Mouse (Mus musculus): ENCODE measurements around the gene Obscn. TPM values are rescaled to one million over a fixed set of nuclear protein-coding genes. Genes with fewer than 3 reads are reported as not detected.

The Obscn gene
- polyA plus RNA-seq, 1 experiment from 2014 or later, result 0.75 TPM

GRCm38 (mm10) chr11:58967346-58967745 lies 168.9 kb downstream of the Obscn start:
- Histone ChIP-seq H3K4me1 (ENCODE audit: control insufficient read depth, insufficient read depth, low read length) (no peaks in the 10 kb centered on the region), H3K27ac (ENCODE audit: low read length) (no peak overlapping the region), H3K4me2 (replicated peaks; ENCODE audit: low read depth, low read length) (no peak overlapping the region), H3K9ac (replicated peaks; ENCODE audit: low read depth, low read length) (no peak overlapping the region), H3K36me3 (ENCODE audit: control insufficient read depth, insufficient read depth, low read length) (no peaks in the 10 kb centered on the region; the same call in 1 of the 2 replicates), H3K27me3 (ENCODE audit: control insufficient read depth, insufficient read depth, low read length) (no peaks in the 10 kb centered on the region), H3K4me3 (ENCODE audit: low read depth, low read length) (no peak overlapping the region), H3K9me3 (ENCODE audit: control insufficient read depth, low read depth, low read length) (no peaks in the 10 kb centered on the region)
- ATAC-seq (ENCODE audit: insufficient number of reproducible peaks, insufficient read depth, low FRiP score, low read depth), result no peak
- WGBS, result 100% methylated on average over 1 of the region's 1 CpGs

GRCm38 (mm10) chr11:58965001-58965760 lies 171.0 kb downstream of the Obscn start:
- Histone ChIP-seq H3K4me3 (ENCODE audit: low read depth, low read length) (no peak overlapping the region), H3K27me3 (ENCODE audit: control insufficient read depth, insufficient read depth, low read length) (0 out of 2 replicates have a peak, but pooled peaks cover 3% of the 10 kb centered on the region), H3K36me3 (ENCODE audit: control insufficient read depth, insufficient read depth, low read length) (no peaks in the 10 kb centered on the region), H3K4me1 (ENCODE audit: control insufficient read depth, insufficient read depth, low read length) (no peaks in the 10 kb centered on the region), H3K27ac (ENCODE audit: low read length) (no peak overlapping the region), H3K4me2 (replicated peaks; ENCODE audit: low read depth, low read length) (no peak overlapping the region), H3K9me3 (ENCODE audit: control insufficient read depth, low read depth, low read length) (peaks cover 4% of the 10 kb centered on the region; the same call in 1 of the 2 replicates), H3K9ac (replicated peaks; ENCODE audit: low read depth, low read length) (no peak overlapping the region)
- 43% methylated on average over 12 of the region's 12 CpGs for WGBS
- no peak for ATAC-seq (ENCODE audit: insufficient number of reproducible peaks, insufficient read depth, low FRiP score, low read depth)

DNA sequence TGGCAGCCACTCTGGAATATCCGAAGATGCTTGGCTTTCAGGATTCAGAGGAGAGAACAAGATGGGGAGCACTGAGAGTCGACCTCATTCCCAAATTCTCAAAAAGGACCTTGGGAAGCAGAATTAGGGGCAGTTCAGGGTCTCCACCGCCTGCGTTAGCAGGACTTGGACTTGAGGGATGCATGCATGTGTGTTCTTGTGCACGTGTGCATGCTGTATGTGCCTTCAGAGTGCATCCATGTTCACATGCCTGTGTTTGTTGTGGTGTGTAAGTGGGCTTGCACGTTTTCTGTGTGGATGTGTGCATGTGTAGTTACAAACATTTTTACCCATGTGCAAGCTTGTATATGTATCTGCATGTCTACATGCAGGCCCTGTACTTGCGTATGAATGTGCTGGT lies 172.0 kb downstream of the Obscn start:
- Histone ChIP-seq H3K4me1 (ENCODE audit: control insufficient read depth, insufficient read depth, low read length) (peaks cover 6% of the 10 kb centered on the region), H3K4me2 (replicated peaks; ENCODE audit: low read depth, low read length) (no peak overlapping the region), H3K27ac (ENCODE audit: low read length) (no peak overlapping the region), H3K27me3 (ENCODE audit: control insufficient read depth, insufficient read depth, low read length) (0 out of 2 replicates have a peak, but pooled peaks cover 3% of the 10 kb centered on the region), H3K9me3 (ENCODE audit: control insufficient read depth, low read depth, low read length) (peaks cover 4% of the 10 kb centered on the region; the same call in 1 of the 2 replicates), H3K4me3 (ENCODE audit: low read depth, low read length) (no peak overlapping the region), H3K9ac (replicated peaks; ENCODE audit: low read depth, low read length) (no peak overlapping the region), H3K36me3 (ENCODE audit: control insufficient read depth, insufficient read depth, low read length) (no peaks in the 10 kb centered on the region)
- ATAC-seq (ENCODE audit: insufficient number of reproducible peaks, insufficient read depth, low FRiP score, low read depth), result no peak
- WGBS, result 84% methylated on average over 7 of the region's 7 CpGs

GRCm38 (mm10) chr11:58963543-58963942 lies 172.7 kb downstream of the Obscn start:
- Histone ChIP-seq H3K27ac (ENCODE audit: low read length) (no peak overlapping the region), H3K9me3 (ENCODE audit: control insufficient read depth, low read depth, low read length) (peaks cover 4% of the 10 kb centered on the region; the same call in 1 of the 2 replicates), H3K4me1 (ENCODE audit: control insufficient read depth, insufficient read depth, low read length) (peaks cover 7% of the 10 kb centered on the region), H3K9ac (replicated peaks; ENCODE audit: low read depth, low read length) (no peak overlapping the region), H3K4me2 (replicated peaks; ENCODE audit: low read depth, low read length) (no peak overlapping the region), H3K4me3 (ENCODE audit: low read depth, low read length) (no peak overlapping the region), H3K27me3 (ENCODE audit: control insufficient read depth, insufficient read depth, low read length) (0 out of 2 replicates have a peak, but pooled peaks cover 3% of the 10 kb centered on the region), H3K36me3 (ENCODE audit: control insufficient read depth, insufficient read depth, low read length) (no peaks in the 10 kb centered on the region)
- WGBS, result 37% methylated on average over 17 of the region's 17 CpGs
- ATAC-seq (ENCODE audit: insufficient number of reproducible peaks, insufficient read depth, low FRiP score, low read depth), result no peak

DNA sequence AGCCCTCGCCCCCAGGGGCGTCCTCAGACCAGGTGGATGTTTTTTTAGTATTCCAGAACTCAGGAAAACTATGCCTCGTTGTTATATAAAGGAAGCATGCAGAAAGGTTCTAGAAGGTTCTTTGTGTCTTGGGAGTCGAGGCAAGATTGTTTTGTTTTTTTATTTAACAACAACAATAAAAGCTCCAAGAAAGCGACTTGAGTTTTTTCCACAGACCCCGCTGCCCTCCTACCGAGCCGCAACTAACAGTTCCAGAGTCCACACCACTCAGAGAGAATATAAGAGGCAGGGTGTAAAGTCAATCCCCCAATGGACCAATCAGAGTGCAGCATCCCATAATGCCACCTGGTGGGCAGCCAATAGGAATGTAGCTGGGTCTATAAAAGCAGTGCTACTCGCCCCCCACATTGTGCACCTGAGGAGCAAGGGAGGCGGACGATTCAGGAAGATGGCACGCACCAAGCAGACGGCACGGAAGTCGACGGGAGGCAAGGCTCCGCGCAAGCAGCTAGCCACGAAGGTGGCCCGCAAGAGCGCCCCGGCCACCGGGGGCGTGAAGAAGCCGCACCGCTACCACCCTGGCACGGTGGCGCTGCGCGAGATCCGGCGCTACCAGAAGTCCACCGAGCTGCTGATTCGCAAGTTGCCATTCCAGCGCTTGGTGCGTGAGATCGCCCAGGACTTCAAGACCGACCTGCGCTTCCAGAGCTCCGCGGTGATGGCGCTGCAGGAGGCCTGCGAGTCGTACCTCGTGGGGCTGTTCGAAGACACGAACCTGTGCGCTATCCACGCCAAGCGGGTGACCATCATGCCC lies 174.6 kb downstream of the Obscn start:
- H3K27me3 ChIP-seq (ENCODE audit: control insufficient read depth, insufficient read depth, low read length), result 0 out of 2 replicates have a peak, but pooled peaks cover 3% of the 10 kb centered on the region
- no peak for ATAC-seq (ENCODE audit: insufficient number of reproducible peaks, insufficient read depth, low FRiP score, low read depth)
- no peak overlapping the region for H3K9ac ChIP-seq (replicated peaks; ENCODE audit: low read depth, low read length)
- H3K27ac ChIP-seq (ENCODE audit: low read length), result no peak overlapping the region
- H3K4me1 ChIP-seq (ENCODE audit: control insufficient read depth, insufficient read depth, low read length), result peaks cover 16% of the 10 kb centered on the region
- WGBS, result 60% methylated on average over 50 of the region's 50 CpGs
- peaks cover 4% of the 10 kb centered on the region for H3K36me3 ChIP-seq (ENCODE audit: control insufficient read depth, insufficient read depth, low read length)
- H3K4me3 ChIP-seq (ENCODE audit: low read depth, low read length), result no peak overlapping the region
- peaks cover 4% of the 10 kb centered on the region; the same call in 1 of the 2 replicates for H3K9me3 ChIP-seq (ENCODE audit: control insufficient read depth, low read depth, low read length)
- H3K4me2 ChIP-seq (replicated peaks; ENCODE audit: low read depth, low read length), result no peak overlapping the region

DNA sequence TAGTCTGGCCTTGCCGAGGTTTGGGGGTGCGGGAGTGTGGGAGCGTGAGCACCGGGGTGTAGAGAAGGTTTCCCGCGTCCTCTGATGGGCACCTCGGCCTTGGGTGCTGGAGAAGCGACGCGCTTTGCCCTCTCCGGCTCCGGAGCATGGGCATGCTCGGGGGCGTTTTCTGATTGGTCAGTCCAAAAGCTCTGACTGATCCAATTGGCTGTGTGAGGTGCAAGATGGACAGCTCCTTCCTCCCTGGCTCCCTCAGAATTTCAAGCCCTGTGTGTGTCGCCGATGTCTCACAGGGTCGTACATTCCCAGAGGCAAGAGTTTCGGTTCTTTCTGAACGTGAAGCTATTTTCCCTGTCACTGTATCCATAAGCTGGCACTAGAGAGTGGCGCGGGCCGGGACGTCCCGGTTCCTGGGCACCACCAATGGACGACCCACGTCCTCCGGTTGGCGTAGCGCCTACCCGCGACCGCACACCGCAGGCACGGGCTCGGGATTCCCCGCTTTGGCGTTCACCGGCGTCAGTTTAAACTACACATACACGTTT lies 176.2 kb downstream of the Obscn start:
- Histone ChIP-seq H3K27me3 (ENCODE audit: control insufficient read depth, insufficient read depth, low read length) (0 out of 2 replicates have a peak, but pooled peaks cover 3% of the 10 kb centered on the region), H3K4me1 (ENCODE audit: control insufficient read depth, insufficient read depth, low read length) (peaks cover 18% of the 10 kb centered on the region), H3K9me3 (ENCODE audit: control insufficient read depth, low read depth, low read length) (peaks cover 4% of the 10 kb centered on the region; the same call in 1 of the 2 replicates), H3K4me3 (ENCODE audit: low read depth, low read length) (peak overlapping the region; percentile 46), H3K9ac (replicated peaks; ENCODE audit: low read depth, low read length) (peak overlapping the region; percentile 18; the same call in 1 of the 2 replicates), H3K27ac (ENCODE audit: low read length) (no peak overlapping the region), H3K36me3 (ENCODE audit: control insufficient read depth, insufficient read depth, low read length) (peaks cover 4% of the 10 kb centered on the region), H3K4me2 (replicated peaks; ENCODE audit: low read depth, low read length) (peak overlapping the region; percentile 89)
- 6% methylated on average over 40 of the region's 40 CpGs for WGBS
- ATAC-seq (ENCODE audit: insufficient number of reproducible peaks, insufficient read depth, low FRiP score, low read depth), result peak; percentile 83

DNA sequence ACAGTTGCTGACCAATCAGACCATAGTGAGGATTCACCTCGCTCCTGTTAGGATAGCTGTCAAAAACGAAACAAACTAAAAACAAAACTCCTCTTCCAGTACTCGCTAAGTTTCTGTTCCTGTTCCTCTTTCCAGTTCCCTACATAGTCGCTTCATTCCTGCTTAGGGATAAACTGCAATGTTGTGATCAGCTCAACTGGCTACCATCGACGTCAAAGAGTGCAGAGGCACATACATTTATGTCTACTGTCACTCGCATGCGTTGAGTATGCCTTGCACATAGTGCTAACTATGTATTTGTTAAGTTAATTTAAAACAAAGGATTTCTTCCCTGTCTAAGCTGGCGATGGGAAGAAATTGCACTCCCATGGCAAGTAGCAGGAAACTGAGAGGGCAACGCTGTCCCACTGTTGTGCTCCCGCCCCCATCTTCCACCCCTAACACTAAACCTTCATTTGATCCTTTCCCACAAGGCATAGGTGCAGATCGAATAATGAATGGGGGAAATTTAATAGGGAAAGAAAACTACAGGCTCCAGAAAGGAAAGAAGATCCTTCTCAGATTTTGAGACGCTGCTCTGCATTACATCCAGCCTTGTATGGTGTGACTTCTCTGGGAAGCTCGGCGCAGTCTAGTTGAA lies 176.9 kb downstream of the Obscn start:
- H3K27ac ChIP-seq (ENCODE audit: low read length), result no peak overlapping the region
- peaks cover 4% of the 10 kb centered on the region for H3K36me3 ChIP-seq (ENCODE audit: control insufficient read depth, insufficient read depth, low read length)
- H3K4me1 ChIP-seq (ENCODE audit: control insufficient read depth, insufficient read depth, low read length), result peaks cover 18% of the 10 kb centered on the region
- peak overlapping the region; percentile 89 for H3K4me2 ChIP-seq (replicated peaks; ENCODE audit: low read depth, low read length)
- peaks cover 4% of the 10 kb centered on the region; the same call in 1 of the 2 replicates for H3K9me3 ChIP-seq (ENCODE audit: control insufficient read depth, low read depth, low read length)
- H3K27me3 ChIP-seq (ENCODE audit: control insufficient read depth, insufficient read depth, low read length), result 0 out of 2 replicates have a peak, but pooled peaks cover 3% of the 10 kb centered on the region
- H3K4me3 ChIP-seq (ENCODE audit: low read depth, low read length), result peak overlapping the region; percentile 46
- 29% methylated on average over 15 of the region's 15 CpGs for WGBS
- no peak overlapping the region for H3K9ac ChIP-seq (replicated peaks; ENCODE audit: low read depth, low read length)
- no peak for ATAC-seq (ENCODE audit: insufficient number of reproducible peaks, insufficient read depth, low FRiP score, low read depth)

DNA sequence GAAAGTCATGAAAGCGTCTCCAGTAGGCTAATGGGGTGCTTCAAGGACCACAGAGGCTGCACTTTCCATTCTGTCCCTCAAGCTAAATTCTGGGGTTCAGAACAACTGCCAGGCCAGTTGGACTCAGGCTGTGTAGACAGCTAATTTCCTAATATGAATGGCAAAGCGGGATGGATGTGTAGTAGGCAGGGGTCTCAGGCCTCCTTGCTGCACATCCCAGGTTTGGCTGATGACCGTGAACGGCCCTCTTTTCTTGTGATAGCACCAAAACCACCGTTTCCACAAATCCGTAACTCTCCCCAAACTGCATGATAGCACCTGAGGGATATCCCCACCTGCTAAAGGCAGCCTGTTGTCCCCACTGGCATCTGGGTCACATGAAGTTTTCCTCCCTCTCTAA lies 177.7 kb downstream of the Obscn start:
- Histone ChIP-seq H3K9ac (replicated peaks; ENCODE audit: low read depth, low read length) (no peak overlapping the region), H3K36me3 (ENCODE audit: control insufficient read depth, insufficient read depth, low read length) (peaks cover 4% of the 10 kb centered on the region), H3K27ac (ENCODE audit: low read length) (no peak overlapping the region; the same call in 1 of the 2 replicates), H3K9me3 (ENCODE audit: control insufficient read depth, low read depth, low read length) (peaks cover 4% of the 10 kb centered on the region; the same call in 1 of the 2 replicates), H3K4me2 (replicated peaks; ENCODE audit: low read depth, low read length) (no peak overlapping the region), H3K27me3 (ENCODE audit: control insufficient read depth, insufficient read depth, low read length) (0 out of 2 replicates have a peak, but pooled peaks cover 3% of the 10 kb centered on the region), H3K4me3 (ENCODE audit: low read depth, low read length) (no peak overlapping the region), H3K4me1 (ENCODE audit: control insufficient read depth, insufficient read depth, low read length) (peaks cover 18% of the 10 kb centered on the region)
- ATAC-seq (ENCODE audit: insufficient number of reproducible peaks, insufficient read depth, low FRiP score, low read depth), result no peak
- 86% methylated on average over 6 of the region's 6 CpGs for WGBS

Measured in stomach, embryonic 14.5 days (tissue).